ENCODE assay signal across 8 mouse cellular contexts in genomic region chr12:87267682-87268081, GRCm38 (mm10). TPM values are rescaled to one million over a fixed set of nuclear protein-coding genes. Genes with fewer than 3 reads are reported as not detected.
A peak's percentile ranks its signal among the peaks of the same experiment; 100 is the strongest.
DNase-seq lines count a peak whose midpoint lies in the region; ATAC-seq and TF ChIP-seq lines count a peak whose summit lies in the region.

No protein-coding gene starts in this region.

- no peaks in the 10 kb centered on the region for H3K9me3 ChIP-seq in lung, embryonic 14.5 days (ENCODE audit: low read depth, low read length)
- H3K9me3 ChIP-seq in embryonic facial prominence, embryonic 10.5 days, result no peaks in the 10 kb centered on the region
- no peaks in the 10 kb centered on the region for H3K9me3 ChIP-seq in hindbrain, embryonic 13.5 days
- H3K9me3 ChIP-seq in liver, embryonic 13.5 days (replicated peaks), result no peaks in the 10 kb centered on the region

- H3K9ac ChIP-seq in lung, embryonic 14.5 days, result peak overlapping the region; percentile 89
- peak overlapping the region; percentile 92 for H3K9ac ChIP-seq in hindbrain, embryonic 13.5 days
- H3K9ac ChIP-seq in liver, embryonic 13.5 days, result peak overlapping the region; percentile 95

- peak overlapping the region; percentile 84 for H3K4me3 ChIP-seq in lung, embryonic 14.5 days (ENCODE audit: low read depth, low read length)
- peak overlapping the region; percentile 80 for H3K4me3 ChIP-seq in embryonic facial prominence, embryonic 10.5 days
- peak overlapping the region; percentile 85 for H3K4me3 ChIP-seq in hindbrain, embryonic 13.5 days
- peak overlapping the region; percentile 87 for H3K4me3 ChIP-seq in liver, embryonic 13.5 days (replicated peaks)

- DNase-seq in lung, embryonic 14.5 days, result peak; percentile 69
- DNase-seq in lung, postnatal 25 days (ENCODE audit: low spot score), result no peak
- peak; percentile 74 for DNase-seq in R1 (ENCODE audit: low read depth, low spot score)
- DNase-seq in embryonic facial prominence, embryonic 10.5 days (ENCODE audit: low spot score), result peak; percentile 41
- DNase-seq in liver, embryonic 13.5 days, result peak; percentile 46
- peak; percentile 52 for DNase-seq in retina, postnatal 1 day

- no peaks in the 10 kb centered on the region for H3K27me3 ChIP-seq in lung, embryonic 14.5 days (ENCODE audit: insufficient read depth, low read length)
- H3K27me3 ChIP-seq in embryonic facial prominence, embryonic 10.5 days (replicated peaks; ENCODE audit: low read depth, poor library complexity, severe bottlenecking), result no peaks in the 10 kb centered on the region
- H3K27me3 ChIP-seq in hindbrain, embryonic 13.5 days, result no peaks in the 10 kb centered on the region
- no peaks in the 10 kb centered on the region for H3K27me3 ChIP-seq in liver, embryonic 13.5 days

- peak overlapping the region; percentile 82 for H3K4me2 ChIP-seq in lung, embryonic 14.5 days
- H3K4me2 ChIP-seq in hindbrain, embryonic 13.5 days, result peak overlapping the region; percentile 95
- H3K4me2 ChIP-seq in liver, embryonic 13.5 days, result peak overlapping the region; percentile 82

- peak; percentile 55 for TF ChIP-seq CTCF in lung, embryonic 14.5 days (IDR thresholded peaks at IDR 0.05; ENCODE audit: low read depth)

- H3K4me1 ChIP-seq in lung, embryonic 14.5 days (ENCODE audit: insufficient read depth), result 0 out of 2 replicates have a peak, but pooled peaks cover 13% of the 10 kb centered on the region
- H3K4me1 ChIP-seq in embryonic facial prominence, embryonic 10.5 days, result peaks cover 20% of the 10 kb centered on the region
- peaks cover 21% of the 10 kb centered on the region for H3K4me1 ChIP-seq in hindbrain, embryonic 13.5 days (replicated peaks)
- peaks cover 36% of the 10 kb centered on the region for H3K4me1 ChIP-seq in liver, embryonic 13.5 days (replicated peaks)

- 19% methylated on average over 4 of the region's 4 CpGs for WGBS in lung, embryonic 14.5 days
- 30% methylated on average over 4 of the region's 4 CpGs for WGBS in embryonic facial prominence, embryonic 10.5 days
- WGBS in hindbrain, embryonic 13.5 days, result 30% methylated on average over 4 of the region's 4 CpGs
- WGBS in liver, embryonic 13.5 days (ENCODE audit: insufficient replicate concordance), result 7% methylated on average over 4 of the region's 4 CpGs

- H3K36me3 ChIP-seq in lung, embryonic 14.5 days (ENCODE audit: insufficient read depth), result peaks cover 45% of the 10 kb centered on the region
- peaks cover 61% of the 10 kb centered on the region for H3K36me3 ChIP-seq in embryonic facial prominence, embryonic 10.5 days (replicated peaks)
- H3K36me3 ChIP-seq in hindbrain, embryonic 13.5 days, result peaks cover 48% of the 10 kb centered on the region
- H3K36me3 ChIP-seq in liver, embryonic 13.5 days, result peaks cover 51% of the 10 kb centered on the region

- no peak for ATAC-seq in lung, embryonic 14.5 days (ENCODE audit: insufficient read depth)
- ATAC-seq in hindbrain, embryonic 13.5 days (ENCODE audit: low FRiP score), result no peak
- ATAC-seq in liver, embryonic 13.5 days (ENCODE audit: low read depth), result no peak
- no peak for ATAC-seq in granulocyte monocyte progenitor cell, adult 5-6 weeks (replicated peaks; ENCODE audit: poor library complexity, severe bottlenecking)

- H3K27ac ChIP-seq in lung, embryonic 14.5 days (ENCODE audit: low read depth), result no peak overlapping the region
- H3K27ac ChIP-seq in embryonic facial prominence, embryonic 10.5 days (replicated peaks), result peak overlapping the region; percentile 59
- no peak overlapping the region for H3K27ac ChIP-seq in hindbrain, embryonic 13.5 days
- H3K27ac ChIP-seq in liver, embryonic 13.5 days, result peak overlapping the region; percentile 96; the same call in 1 of the 2 replicates

RNA-seq across cellular contexts. Expression of gene Ahsa1, which starts 1.4 kb away (rescaled TPM):
- polyA plus RNA-seq in lung, embryonic 14.5 days (2014; fragmentation: Nextera tagmentation; extraction: Ambion mirVana), result 192 and 199 TPM in 2 replicates
- 294 and 305 TPM in 2 replicates for polyA plus RNA-seq in embryonic facial prominence, embryonic 10.5 days (2016; fragmentation: Nextera tagmentation; extraction: Ambion mirVana)
- polyA plus RNA-seq in hindbrain, embryonic 13.5 days (2015; fragmentation: Nextera tagmentation; extraction: Ambion mirVana), result 193 and 214 TPM in 2 replicates
- 196 and 212 TPM in 2 replicates for polyA plus RNA-seq in liver, embryonic 13.5 days (2015; fragmentation: Nextera tagmentation; extraction: Ambion mirVana)
- total RNA-seq in granulocyte monocyte progenitor cell, adult 5-6 weeks (2014; fragmentation: Nextera tagmentation), result 174 and 185 TPM in 2 replicates
- total RNA-seq in granulocyte monocyte progenitor cell, adult 5-6 weeks (2017), result 310 and 324 TPM in 2 replicates

RNA-seq across cellular contexts. Expression of gene Vipas39, which starts 1.6 kb away (rescaled TPM):
- polyA plus RNA-seq in lung, embryonic 14.5 days (2014; fragmentation: Nextera tagmentation; extraction: Ambion mirVana), result 42.4 and 46.1 TPM in 2 replicates
- 54.9 and 56.5 TPM in 2 replicates for polyA plus RNA-seq in embryonic facial prominence, embryonic 10.5 days (2016; fragmentation: Nextera tagmentation; extraction: Ambion mirVana)
- 57.7 and 62.4 TPM in 2 replicates for polyA plus RNA-seq in hindbrain, embryonic 13.5 days (2015; fragmentation: Nextera tagmentation; extraction: Ambion mirVana)
- 9.8 and 10.6 TPM in 2 replicates for polyA plus RNA-seq in liver, embryonic 13.5 days (2015; fragmentation: Nextera tagmentation; extraction: Ambion mirVana)
- 25.9 and 56.4 TPM in 2 replicates for total RNA-seq in granulocyte monocyte progenitor cell, adult 5-6 weeks (2014; fragmentation: Nextera tagmentation)
- 27.2 and 31.0 TPM in 2 replicates for total RNA-seq in granulocyte monocyte progenitor cell, adult 5-6 weeks (2017)

RNA-seq across cellular contexts. Expression of gene Noxred1, which starts 29.1 kb away (rescaled TPM):
- 0.58 and 0.72 TPM in 2 replicates for polyA plus RNA-seq in lung, embryonic 14.5 days (2014; fragmentation: Nextera tagmentation; extraction: Ambion mirVana)
- polyA plus RNA-seq in embryonic facial prominence, embryonic 10.5 days (2016; fragmentation: Nextera tagmentation; extraction: Ambion mirVana), result 1.0 and 1.5 TPM in 2 replicates
- 1.6 and 2.1 TPM in 2 replicates for polyA plus RNA-seq in hindbrain, embryonic 13.5 days (2015; fragmentation: Nextera tagmentation; extraction: Ambion mirVana)
- 0.19 and 0.29 TPM in 2 replicates for polyA plus RNA-seq in liver, embryonic 13.5 days (2015; fragmentation: Nextera tagmentation; extraction: Ambion mirVana)
- total RNA-seq in granulocyte monocyte progenitor cell, adult 5-6 weeks (2014; fragmentation: Nextera tagmentation), result 1.8 TPM in 1 of 2 replicates, not detected in the other
- not detected in 2 replicates for total RNA-seq in granulocyte monocyte progenitor cell, adult 5-6 weeks (2017)

RNA-seq across cellular contexts. Expression of gene Ism2, which starts 31.8 kb away (rescaled TPM):
- 0.70 and 1.1 TPM in 2 replicates for polyA plus RNA-seq in lung, embryonic 14.5 days (2014; fragmentation: Nextera tagmentation; extraction: Ambion mirVana)
- polyA plus RNA-seq in embryonic facial prominence, embryonic 10.5 days (2016; fragmentation: Nextera tagmentation; extraction: Ambion mirVana), result 1.00 and 1.3 TPM in 2 replicates
- polyA plus RNA-seq in hindbrain, embryonic 13.5 days (2015; fragmentation: Nextera tagmentation; extraction: Ambion mirVana), result 1.1 and 1.2 TPM in 2 replicates
- polyA plus RNA-seq in liver, embryonic 13.5 days (2015; fragmentation: Nextera tagmentation; extraction: Ambion mirVana), result 0.27 and 0.30 TPM in 2 replicates
- total RNA-seq in granulocyte monocyte progenitor cell, adult 5-6 weeks (2014; fragmentation: Nextera tagmentation), result not detected in 2 replicates
- not detected in 2 replicates for total RNA-seq in granulocyte monocyte progenitor cell, adult 5-6 weeks (2017)

Comparison
In these comparisons a context has a peak if more than half of its experiments do, and no peak if none do; other contexts are left out.
1. H3K27ac ChIP-seq: peak in embryonic facial prominence, embryonic 10.5 days (single experiment) and liver, embryonic 13.5 days (single experiment); none in lung, embryonic 14.5 days (single experiment) and hindbrain, embryonic 13.5 days (single experiment).
2. Peak in every context shown above with its lines, with median percentiles within 50 percentile points of each other: H3K4me2 ChIP-seq, H3K4me3 ChIP-seq and H3K9ac ChIP-seq.